Mouse (Mus musculus) MEL (cell line): Measurements from ENCODE around the gene Tmbim6.

Source experiments
- BHLHE40 ChIP-seq: IDR thresholded peaks from 2 replicates; pipeline ENCODE4 v1.6.1; 2012; ENCODE audit warnings: low read depth, mild to moderate bottlenecking, inconsistent platforms, low read length, improper control_type of control experiment, borderline replicate concordance
- CTCF ChIP-seq, 3 experiments: IDR thresholded peaks in 2 of 3; conservative IDR thresholded peaks in 1 of 3; 2 replicates each; pipeline ENCODE4 v1.5.1; 2011 to 2012; ENCODE audit warnings: low read length in 3 of 3, low read depth in 2 of 3, mild to moderate bottlenecking in 2 of 3, improper control_type of control experiment in 1 of 3, inconsistent platforms in 1 of 3, mixed read lengths in 1 of 3, moderate library complexity in 1 of 3; ENCODE audit not compliant: control insufficient read depth in 1 of 3, insufficient read depth in 1 of 3, poor library complexity in 1 of 3, severe bottlenecking in 1 of 3
- ETS1 ChIP-seq: IDR thresholded peaks from 2 replicates; pipeline ENCODE4 v1.6.1; 2012; ENCODE audit warnings: low read depth, mild to moderate bottlenecking, inconsistent platforms, low read length, improper control_type of control experiment, moderate library complexity
- GABPA ChIP-seq: IDR thresholded peaks from 2 replicates; pipeline ENCODE4 v1.6.1; 2012; ENCODE audit warnings: low read depth, mild to moderate bottlenecking, inconsistent platforms, low read length, improper control_type of control experiment, moderate library complexity
- JUND ChIP-seq: IDR thresholded peaks from 2 replicates; pipeline ENCODE4 v1.6.1; 2011; ENCODE audit warnings: low read depth, mild to moderate bottlenecking, improper control_type of control experiment, low read length
- MAFK ChIP-seq: IDR thresholded peaks from 2 replicates; pipeline ENCODE4 v1.6.1; 2011; ENCODE audit warnings: low read depth, mild to moderate bottlenecking, low read length, improper control_type of control experiment, borderline replicate concordance
- MAX ChIP-seq: IDR thresholded peaks from 2 replicates; pipeline ENCODE4 v1.6.1; 2011; ENCODE audit warnings: low read length, improper control_type of control experiment
- NRF1 ChIP-seq: IDR thresholded peaks from 2 replicates; pipeline ENCODE4 v1.6.1; 2014; ENCODE audit warnings: low read depth, mild to moderate bottlenecking, inconsistent platforms, low read length, improper control_type of control experiment, moderate library complexity; ENCODE audit not compliant: poor library complexity, insufficient read depth, severe bottlenecking
- POLR2A ChIP-seq, 2 experiments: IDR thresholded peaks; 2 replicates each; pipeline ENCODE4 v1.6.1; 2011 to 2012; ENCODE audit warnings: low read length in 2 of 2, mild to moderate bottlenecking in 2 of 2, control low read depth in 1 of 2, improper control_type of control experiment in 1 of 2, low read depth in 1 of 2, moderate library complexity in 1 of 2; ENCODE audit not compliant: control insufficient read depth in 1 of 2, insufficient read depth in 1 of 2, poor library complexity in 1 of 2
- POLR2AphosphoS2 ChIP-seq: IDR thresholded peaks from 2 replicates; pipeline ENCODE4 v1.6.1; 2011; ENCODE audit warnings: low read length, improper control_type of control experiment
- SIN3A ChIP-seq: IDR thresholded peaks from 2 replicates; pipeline ENCODE4 v1.6.1; 2012; ENCODE audit warnings: low read length, improper control_type of control experiment, inconsistent platforms
- USF1 ChIP-seq: IDR thresholded peaks from 2 replicates; pipeline ENCODE4 v1.6.1; 2014; ENCODE audit warnings: low read depth, mild to moderate bottlenecking, inconsistent platforms, low read length, improper control_type of control experiment, moderate library complexity

DNA sequence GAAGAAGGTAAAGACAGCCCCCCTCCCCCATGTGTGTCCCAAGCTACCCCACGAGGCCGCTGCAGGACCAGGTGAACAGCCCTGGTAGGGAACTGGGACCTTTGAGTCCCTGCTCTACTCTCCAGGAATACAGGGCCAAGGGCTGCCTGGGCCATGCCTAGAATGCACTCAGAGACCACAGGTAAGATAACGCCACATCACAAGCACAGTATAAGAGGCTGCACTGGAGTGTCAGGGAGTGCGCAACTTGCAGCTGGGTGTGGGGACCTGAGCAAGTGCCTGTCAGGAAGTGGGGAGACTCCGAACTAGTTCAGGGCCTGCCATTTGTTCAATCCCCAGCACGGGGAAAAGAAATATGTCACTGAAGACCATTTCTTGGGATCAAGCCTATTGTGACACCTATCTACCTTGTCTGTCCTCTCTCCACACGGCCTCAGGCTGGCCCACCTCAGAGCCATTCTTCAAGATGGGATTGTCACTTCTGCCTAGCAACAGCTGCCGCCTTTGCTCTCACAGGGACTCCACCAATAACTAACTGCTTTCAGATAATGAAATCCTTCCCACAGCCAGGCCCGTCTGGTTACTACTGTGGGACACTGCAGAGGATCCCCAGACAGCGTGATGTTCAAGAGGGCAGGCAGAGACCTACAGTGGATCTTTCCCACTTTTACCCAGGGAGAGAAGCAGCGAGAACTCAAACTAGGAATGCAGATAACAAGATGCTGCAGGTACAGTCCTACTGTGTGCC is 60.6 kb downstream of the Tmbim6 start:
- TF ChIP-seq CTCF (IDR thresholded peaks at IDR 0.05 in 2 of 3, conservative IDR thresholded peaks at IDR 0.05 in 1 of 3; ENCODE audit: control insufficient read depth in 1 of 3, insufficient read depth in 1 of 3, low read depth in 2 of 3, low read length in 3 of 3, poor library complexity in 1 of 3, severe bottlenecking in 1 of 3) (no peak), JUND (no peak), POLR2A (IDR thresholded peaks at IDR 0.05; ENCODE audit: control insufficient read depth in 1 of 2, insufficient read depth in 1 of 2, low read depth in 1 of 2, low read length in 2 of 2, poor library complexity in 1 of 2) (no peak), NRF1 (no peak), SIN3A (no peak), BHLHE40 (no peak), MAFK (no peak), MAX (no peak), ETS1 (no peak), GABPA (no peak), POLR2AphosphoS2 (no peak), USF1 (no peak)
